Mouse (Mus musculus): ENCODE measurements around the gene Chd9. TPM values are rescaled to one million over a fixed set of nuclear protein-coding genes. Genes with fewer than 3 reads are reported as not detected.
"Not testable (repeated sequence)": the region's sequence is repeated elsewhere in the genome, so short reads cannot be mapped to it uniquely, and the experiment has no call there.

The Chd9 gene
- total RNA-seq, 1 experiment from 2014 or later = 78.7 TPM

- DNase-seq = peak; percentile 98
These were observed 79.8 kb downstream of the Chd9 start for GRCm38 (mm10) chr8:90907848-90908551.

- DNase-seq = peak; percentile 60
These were observed 80.7 kb downstream of the Chd9 start for GRCm38 (mm10) chr8:90908580-90909471.

GRCm38 (mm10) chr8:90923158-90923905, 95.2 kb downstream of the Chd9 start:
- no peak for DNase-seq

- DNase-seq = no peak
These were observed 100.3 kb downstream of the Chd9 start for GRCm38 (mm10) chr8:90928412-90928811.

GRCm38 (mm10) chr8:90930125-90930524, 102.0 kb downstream of the Chd9 start:
- DNase-seq = not testable (repeated sequence)

- no peak for DNase-seq
These were observed 104.8 kb downstream of the Chd9 start for GRCm38 (mm10) chr8:90932934-90933333.

GRCm38 (mm10) chr8:90934786-90935185, 106.6 kb downstream of the Chd9 start:
- DNase-seq = no peak

- DNase-seq = no peak
These were observed 108.7 kb downstream of the Chd9 start for GRCm38 (mm10) chr8:90936840-90937239.

GRCm38 (mm10) chr8:90938352-90938930, 110.3 kb downstream of the Chd9 start:
- DNase-seq = no peak

- DNase-seq = no peak
These were observed 111.7 kb downstream of the Chd9 start for GRCm38 (mm10) chr8:90939867-90940266.

GRCm38 (mm10) chr8:90943770-90944169, 115.6 kb downstream of the Chd9 start:
- no peak for DNase-seq

- peak; percentile 55 for DNase-seq
These were observed 126.9 kb downstream of the Chd9 start for GRCm38 (mm10) chr8:90954802-90955760.

- DNase-seq = no peak
These were observed 127.6 kb downstream of the Chd9 start for GRCm38 (mm10) chr8:90955761-90956136.

- DNase-seq = no peak
These were observed 128.2 kb downstream of the Chd9 start for GRCm38 (mm10) chr8:90956390-90956789.

- DNase-seq = no peak
These were observed 129.6 kb downstream of the Chd9 start for GRCm38 (mm10) chr8:90957711-90958110.

- no peak for DNase-seq
These were observed 131.6 kb downstream of the Chd9 start for GRCm38 (mm10) chr8:90959721-90960120.

GRCm38 (mm10) chr8:90961603-90962002, 133.5 kb downstream of the Chd9 start:
- no peak for DNase-seq

- no peak for DNase-seq
These were observed 135.9 kb downstream of the Chd9 start for GRCm38 (mm10) chr8:90964044-90964443.

- no peak for DNase-seq
These were observed 137.5 kb downstream of the Chd9 start for GRCm38 (mm10) chr8:90965467-90966170.

- DNase-seq = no peak
These were observed 140.2 kb downstream of the Chd9 start for GRCm38 (mm10) chr8:90968307-90968706.
